Mouse (Mus musculus): ENCODE data around the gene Hist1h3i. TPM values are rescaled to one million over a fixed set of nuclear protein-coding genes. Genes with fewer than 3 reads are reported as not detected.

The Hist1h3i gene
- 1 to 10 TPM; 1.3 to 2.5 TPM for polyA plus RNA-seq (2017; shearing (Covaris generic))

GRCm38 (mm10) chr13:21783255-21783617 lies at the start of gene Hist1h3i:
Gene Hist1h3i, minus strand, starts transcription at chr13:21783370.

GRCm38 (mm10) chr13:21831418-21832394 lies 48.5 kb upstream of the Hist1h3i start, which contains the start of gene Hist1h4n:
Gene Hist1h4n, minus strand, starts transcription at chr13:21832196.

GRCm38 (mm10) chr13:21811539-21811938 lies 28.4 kb upstream of the Hist1h3i start, which contains the start of gene Hist1h4m:
Gene Hist1h4m, plus strand, starts transcription at chr13:21811746.

GRCm38 (mm10) chr13:21810073-21810472 lies 26.9 kb upstream of the Hist1h3i start, which contains the start of the genes Hist1h2bq and Hist1h2ao:
Gene Hist1h2bq, minus strand, starts transcription at chr13:21810197.
Gene Hist1h2ao, plus strand, starts transcription at chr13:21810465.

GRCm38 (mm10) chr13:21786899-21787629 lies 3.9 kb upstream of the Hist1h3i start, which contains the start of the genes Hist1h2an and Hist1h2bp:
Gene Hist1h2an, minus strand, starts transcription at chr13:21787218.
Gene Hist1h2bp, plus strand, starts transcription at chr13:21787461.

GRCm38 (mm10) chr13:21779767-21780731 lies 3.1 kb downstream of the Hist1h3i start, which contains the start of gene Hist1h1b:
Gene Hist1h1b, minus strand, starts transcription at chr13:21780625.

GRCm38 (mm10) chr13:21753524-21754285 lies 29.5 kb downstream of the Hist1h3i start, which contains the start of the genes Hist1h2ak and Hist1h2bn:
Gene Hist1h2ak, minus strand, starts transcription at chr13:21753827.
Gene Hist1h2bn, plus strand, starts transcription at chr13:21754123.

GRCm38 (mm10) chr13:21750159-21751017 lies 32.8 kb downstream of the Hist1h3i start, which contains the start of gene Hist1h4k:
Gene Hist1h4k, minus strand, starts transcription at chr13:21750505.

GRCm38 (mm10) chr13:21734906-21735767 lies 48.0 kb downstream of the Hist1h3i start, which contains the start of gene Hist1h4j:
Gene Hist1h4j, plus strand, starts transcription at chr13:21735064.

Other genes with a start within 250 kb of the Hist1h3i start
- not detected for gene Olfr1366, start 240.6 kb downstream of the Hist1h3i start, polyA plus RNA-seq (2017; shearing (Covaris generic))
- under 1 TPM; 0.08 to 0.29 TPM for gene Olfr1535, start 223.5 kb downstream of the Hist1h3i start, polyA plus RNA-seq (2017; shearing (Covaris generic))
- not detected for gene Olfr1364, start 201.6 kb downstream of the Hist1h3i start, polyA plus RNA-seq (2017; shearing (Covaris generic))
- not detected for gene Olfr1362, start 169.3 kb downstream of the Hist1h3i start, polyA plus RNA-seq (2017; shearing (Covaris generic))
- gene Olfr11, start 140.9 kb downstream of the Hist1h3i start, polyA plus RNA-seq (2017; shearing (Covaris generic)): not detected
- not detected for gene Olfr1361, start 120.0 kb downstream of the Hist1h3i start, polyA plus RNA-seq (2017; shearing (Covaris generic))
- under 1 TPM in 1 of 2 experiments, not detected in 1; 0.09 TPM for gene Olfr1360, start 106.0 kb downstream of the Hist1h3i start, polyA plus RNA-seq (2017; shearing (Covaris generic))
- not detected for gene Olfr1359, start 85.3 kb downstream of the Hist1h3i start, polyA plus RNA-seq (2017; shearing (Covaris generic))
- under 1 TPM; 0.64 to 0.91 TPM for gene Hist1h2bl, start 67.2 kb downstream of the Hist1h3i start, polyA plus RNA-seq (2017; shearing (Covaris generic))
- 10 to 100 TPM in 1 of 2 experiments, 1 to 10 TPM in 1; 8.5 to 16.3 TPM for gene Hist1h2ai, start 66.9 kb downstream of the Hist1h3i start, polyA plus RNA-seq (2017; shearing (Covaris generic))
- 1 to 10 TPM; 3.5 to 6.8 TPM for gene Hist1h3h, start 65.7 kb downstream of the Hist1h3i start, polyA plus RNA-seq (2017; shearing (Covaris generic))
- gene Hist1h2bm, start 61.3 kb downstream of the Hist1h3i start, polyA plus RNA-seq (2017; shearing (Covaris generic)): 1 to 10 TPM; 1.4 to 2.6 TPM
- gene Hist1h4j, start 48.3 kb downstream of the Hist1h3i start, polyA plus RNA-seq (2017; shearing (Covaris generic)): 1 to 10 TPM in 1 of 2 experiments, not detected in 1; 1.2 TPM
- gene Hist1h4k, start 32.9 kb downstream of the Hist1h3i start, polyA plus RNA-seq (2017; shearing (Covaris generic)): 10 to 100 TPM; 14.4 to 26.1 TPM
- gene Hist1h2ak, start 29.5 kb downstream of the Hist1h3i start, polyA plus RNA-seq (2017; shearing (Covaris generic)): 1 to 10 TPM; 5.2 to 7.9 TPM
- 1 to 10 TPM in 1 of 2 experiments, not detected in 1; 3.5 TPM for gene Hist1h2bn, start 29.2 kb downstream of the Hist1h3i start, polyA plus RNA-seq (2017; shearing (Covaris generic))
- 10 to 100 TPM; 12.2 to 12.7 TPM for gene Hist1h1b, start 2.7 kb downstream of the Hist1h3i start, polyA plus RNA-seq (2017; shearing (Covaris generic))
- 10 to 100 TPM in 1 of 2 experiments, 1 to 10 TPM in 1; 1.0 to 13.1 TPM for gene Hist1h2an, start 3.8 kb upstream of the Hist1h3i start, polyA plus RNA-seq (2017; shearing (Covaris generic))
- gene Hist1h2bp, start 4.1 kb upstream of the Hist1h3i start, polyA plus RNA-seq (2017; shearing (Covaris generic)): 1 to 10 TPM in 1 of 2 experiments, not detected in 1; 1.5 TPM
- gene Hist1h2bq, start 26.8 kb upstream of the Hist1h3i start, polyA plus RNA-seq (2017; shearing (Covaris generic)): 10 to 100 TPM; 10.3 to 13.9 TPM
- not detected for gene Hist1h2ao, start 27.1 kb upstream of the Hist1h3i start, polyA plus RNA-seq (2017; shearing (Covaris generic))
- gene Hist1h4m, start 28.4 kb upstream of the Hist1h3i start, polyA plus RNA-seq (2017; shearing (Covaris generic)): 10 to 100 TPM; 27.8 to 33.8 TPM
- gene Hist1h4n, start 48.8 kb upstream of the Hist1h3i start, polyA plus RNA-seq (2017; shearing (Covaris generic)): 10 to 100 TPM in 1 of 2 experiments, 1 to 10 TPM in 1; 6.0 to 10.8 TPM
- 100 to 1,000 TPM; 513 to 599 TPM for gene Hist1h2ap, start 50.1 kb upstream of the Hist1h3i start, polyA plus RNA-seq (2017; shearing (Covaris generic))
- gene Hist1h2br, start 50.4 kb upstream of the Hist1h3i start, polyA plus RNA-seq (2017; shearing (Covaris generic)): 10 to 100 TPM; 10.1 to 13.9 TPM
- under 1 TPM in 1 of 2 experiments, not detected in 1; 0.09 TPM for gene Zfp184, start 161.7 kb upstream of the Hist1h3i start, polyA plus RNA-seq (2017; shearing (Covaris generic))
- not detected for gene Pom121l2, start 197.8 kb upstream of the Hist1h3i start, polyA plus RNA-seq (2017; shearing (Covaris generic))
- gene Prss16, start 226.4 kb upstream of the Hist1h3i start, polyA plus RNA-seq (2017; shearing (Covaris generic)): under 1 TPM; 0.28 to 0.85 TPM